Mouse (Mus musculus) adrenal gland, postnatal 14 days (tissue): ENCODE measurements around the gene Commd9. TPM values are rescaled to one million over a fixed set of nuclear protein-coding genes. Genes with fewer than 3 reads are reported as not detected.
A peak's percentile ranks its signal among the peaks of the same experiment; 100 is the strongest.

Experiments used
- DNase-seq: peaks from one replicate; pipeline ENCODE4 v3.0.0; 2021; ENCODE audit warnings: mixed read lengths
- long read RNA-seq, 2 experiments: library from polyadenylated mRNA; stranded (forward); transcript quantifications; one replicate each; pipeline ENCODE4 v2.0.0; 2021
- total RNA-seq: library from RNA; stranded (reverse); gene quantifications from 2 replicates; pipeline ENCODE4 v1.2.3, GENCODE M21; 2021

The Commd9 gene
- total RNA-seq: 31.7 and 39.0 TPM in 2 replicates
- long read RNA-seq, experiment 1, transcript Commd9-201 (6 exons, 1,191 nt): major isoform, 54 of 68 reads
- long read RNA-seq, experiment 1, partial matches to known transcripts: 0 of 68 reads
- long read RNA-seq, experiment 1, other reads (novel, unspliced or antisense): 14 of 68 reads
- long read RNA-seq, experiment 2, transcript Commd9-201 (6 exons, 1,191 nt): major isoform, 36 of 47 reads
- long read RNA-seq, experiment 2, partial matches to known transcripts: 0 of 47 reads
- long read RNA-seq, experiment 2, other reads (novel, unspliced or antisense): 11 of 47 reads

DNA sequence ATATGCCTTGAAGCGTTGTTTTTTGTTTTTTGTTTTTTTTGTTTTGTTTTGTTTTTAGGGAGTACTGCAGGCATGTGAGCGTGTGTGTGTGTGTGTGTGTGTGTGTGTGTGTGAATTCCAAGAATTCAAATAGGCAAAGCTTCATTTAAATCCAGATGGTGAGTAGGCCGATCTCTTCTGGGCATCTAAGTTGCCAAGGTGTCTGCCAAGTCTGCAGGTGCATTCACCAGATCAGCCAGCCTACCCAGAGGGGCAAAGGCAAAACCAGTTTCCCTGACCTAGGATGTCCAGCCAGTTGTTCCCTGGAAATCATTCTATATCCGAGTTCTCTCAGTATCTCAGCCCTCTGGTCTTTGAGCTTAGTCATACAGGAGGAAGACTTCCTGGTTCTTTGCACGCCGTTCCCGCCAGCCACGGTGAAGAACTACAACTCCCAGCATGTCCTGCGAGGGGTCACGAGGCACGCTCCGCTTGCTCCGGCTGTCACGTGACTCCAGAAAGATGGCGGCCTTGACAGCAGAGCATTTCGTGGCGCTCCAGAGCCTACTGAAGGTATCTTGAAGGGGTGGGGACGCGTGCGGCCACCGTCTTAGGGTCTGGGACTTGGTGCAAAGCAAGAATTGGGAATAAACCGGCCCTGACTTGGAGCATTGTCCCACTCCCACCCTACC lies at the start of gene Commd9:
Gene Commd9, plus strand, starts transcription at position 480 of the 671 bp plus-strand sequence.
- peak; percentile 96 for DNase-seq

DNA sequence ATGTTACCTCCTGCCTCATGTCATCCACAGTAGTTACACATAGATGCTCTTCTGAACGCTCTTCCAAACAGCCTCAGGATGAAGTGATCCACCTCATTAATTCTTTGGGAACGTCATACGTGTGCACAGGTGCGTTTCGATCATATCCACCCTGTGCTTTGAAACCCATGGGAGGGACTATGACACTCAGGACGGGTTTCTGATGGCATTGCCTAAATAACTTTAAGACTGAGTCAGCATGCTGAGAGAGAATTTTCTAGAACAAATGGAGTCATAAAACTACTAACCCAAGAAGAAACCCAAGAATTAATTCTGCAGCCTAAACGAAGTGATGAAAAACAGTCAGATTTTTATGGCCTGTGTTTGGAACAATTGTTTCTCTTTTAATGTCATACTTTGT lies 43.3 kb upstream of the Commd9 start:
- no peak for DNase-seq

DNA sequence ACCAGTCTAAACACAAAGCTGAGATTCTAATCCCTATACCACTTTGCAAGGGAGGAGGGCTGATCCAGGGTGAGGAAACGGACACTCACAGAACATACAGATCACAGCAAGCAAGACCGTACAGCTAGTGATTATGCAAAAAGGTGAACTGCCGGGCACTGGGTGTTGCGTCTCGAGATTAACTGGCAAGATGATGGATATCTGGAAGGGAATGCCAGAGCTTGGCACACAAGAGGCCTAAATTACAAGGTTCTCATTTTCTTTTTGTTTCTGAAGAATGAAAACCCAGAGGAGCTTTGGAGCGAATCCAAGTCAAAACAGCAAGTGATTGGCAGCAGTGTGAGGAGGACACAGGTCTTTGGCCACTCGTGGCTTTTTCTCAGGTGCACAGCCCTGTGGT lies 31.3 kb upstream of the Commd9 start:
- DNase-seq: peak; percentile 34

DNA sequence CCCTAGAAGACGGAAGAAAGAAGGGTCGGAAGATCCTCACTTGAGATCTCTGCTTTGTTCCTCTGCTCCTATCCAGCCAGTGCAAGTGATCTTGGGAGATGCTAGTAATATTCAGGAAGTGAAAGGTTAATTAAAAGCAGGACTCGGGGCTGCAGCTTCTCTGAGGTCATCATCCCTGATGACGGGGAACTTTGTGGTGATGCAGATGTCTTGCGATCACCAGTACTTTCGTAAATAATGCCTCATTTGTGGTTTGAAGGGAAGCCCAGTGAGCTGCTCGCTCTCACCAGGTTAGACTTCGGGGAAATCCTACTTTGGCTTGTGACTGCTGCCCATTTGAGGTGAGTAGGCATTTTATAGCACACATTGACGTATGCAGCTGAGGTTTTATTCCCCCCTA lies 29.9 kb upstream of the Commd9 start:
- DNase-seq: no peak

DNA sequence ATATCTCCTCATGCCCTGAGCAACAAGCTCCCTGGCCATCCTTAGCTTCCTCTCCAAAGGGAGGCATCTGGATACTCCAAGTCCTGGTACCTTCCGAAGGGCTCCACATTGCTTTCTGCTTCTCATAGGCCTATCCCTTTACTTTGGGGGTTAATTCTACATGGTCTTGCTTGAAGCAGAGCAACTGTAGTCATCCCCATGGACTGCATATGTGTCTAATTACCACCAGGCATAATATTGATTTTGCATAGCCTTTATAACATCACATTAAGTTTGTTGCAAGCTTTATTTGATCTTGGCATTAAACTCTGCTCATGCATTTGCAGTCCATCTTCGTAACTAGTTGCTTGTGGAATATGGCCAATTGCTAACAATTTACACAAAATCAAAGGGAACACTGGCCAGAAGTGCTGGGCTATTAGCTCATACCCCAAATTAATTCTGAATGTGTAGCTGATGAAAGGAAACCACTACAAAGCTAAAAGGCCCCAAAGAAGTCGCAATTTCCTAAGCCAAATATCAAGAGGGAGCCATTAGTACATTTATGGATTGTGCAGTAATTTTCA lies 25.0 kb upstream of the Commd9 start:
- no peak for DNase-seq

DNA sequence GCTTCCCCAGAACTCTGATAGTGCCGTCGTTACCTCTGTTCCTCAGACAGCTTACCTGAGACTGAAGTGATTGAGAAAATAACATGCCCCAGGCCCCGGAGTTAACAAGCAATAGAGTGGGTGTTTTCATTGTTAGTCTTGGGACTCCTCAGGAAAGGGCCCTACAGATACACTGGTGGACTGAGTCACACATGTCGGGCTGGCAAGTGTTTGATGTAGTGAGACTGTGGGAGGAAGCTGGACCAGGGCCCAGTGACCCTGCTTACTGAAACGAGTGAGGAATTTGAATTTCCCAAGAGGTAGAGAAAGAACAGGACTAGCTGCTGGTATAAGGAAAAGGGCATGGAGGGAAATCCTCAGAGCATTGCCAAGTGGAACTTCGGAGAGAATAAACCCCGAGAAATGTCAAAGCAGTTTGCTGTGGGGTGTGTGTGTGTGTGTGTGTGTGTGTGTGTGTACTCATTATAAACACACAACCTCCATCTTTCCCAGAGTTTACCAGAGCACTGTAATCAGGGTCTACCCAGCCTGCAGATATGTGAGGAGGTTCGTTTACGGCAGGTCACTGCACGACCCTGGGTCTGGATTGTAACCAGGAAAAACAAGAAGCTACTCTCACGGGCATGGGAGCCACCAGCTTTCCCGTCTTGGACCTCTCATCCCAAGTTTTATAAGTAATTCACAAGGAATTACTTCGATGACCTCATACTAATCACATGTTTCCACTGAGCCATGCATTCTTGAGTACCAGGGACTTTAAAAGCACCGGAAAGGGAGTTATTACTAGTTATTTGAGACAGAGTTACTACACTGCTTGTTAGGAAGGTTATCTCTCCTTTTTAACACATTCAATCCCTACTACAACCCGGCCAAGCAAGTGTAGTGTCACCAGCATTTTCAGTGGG lies 23.6 kb upstream of the Commd9 start:
- peak; percentile 84 for DNase-seq

DNA sequence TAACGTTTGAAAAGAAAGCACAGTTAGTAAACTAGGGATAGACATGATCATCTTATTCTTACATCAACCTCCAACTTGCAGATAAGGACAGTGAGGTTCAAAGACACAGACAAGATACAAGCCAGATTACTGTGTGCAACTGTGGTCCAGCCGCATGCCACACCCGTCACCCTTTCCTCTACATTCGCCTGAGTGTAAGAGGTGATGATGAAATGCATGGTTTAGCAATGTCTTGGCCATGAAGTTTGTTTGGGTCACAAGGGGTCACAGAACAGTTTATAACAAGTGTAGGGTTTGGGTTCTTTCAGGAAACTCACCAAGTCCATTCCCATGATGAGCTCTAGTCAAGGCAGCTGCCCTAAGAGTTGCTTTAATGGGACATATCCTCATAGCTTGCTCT lies 17.4 kb upstream of the Commd9 start:
- peak; percentile 32 for DNase-seq

DNA sequence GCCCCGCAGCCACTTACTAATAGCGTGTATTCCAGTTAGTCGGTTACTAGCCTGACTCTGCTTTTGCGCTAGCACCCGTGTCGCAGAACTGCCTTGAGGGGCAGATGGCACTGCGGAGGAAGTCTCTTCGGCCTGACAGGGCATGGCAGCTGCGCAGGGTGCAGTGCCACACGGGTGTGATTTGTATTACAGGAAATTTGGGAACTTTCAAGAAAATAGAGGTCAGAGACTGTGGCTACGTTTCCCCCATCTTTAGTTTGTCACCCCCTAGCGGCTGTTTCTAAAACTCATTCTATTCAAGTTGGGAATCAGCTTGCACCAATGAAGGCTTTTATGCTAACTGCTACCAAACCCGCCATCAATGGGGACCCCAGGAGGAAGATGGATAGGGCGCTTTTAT lies 14.9 kb upstream of the Commd9 start:
- DNase-seq: peak; percentile 72

DNA sequence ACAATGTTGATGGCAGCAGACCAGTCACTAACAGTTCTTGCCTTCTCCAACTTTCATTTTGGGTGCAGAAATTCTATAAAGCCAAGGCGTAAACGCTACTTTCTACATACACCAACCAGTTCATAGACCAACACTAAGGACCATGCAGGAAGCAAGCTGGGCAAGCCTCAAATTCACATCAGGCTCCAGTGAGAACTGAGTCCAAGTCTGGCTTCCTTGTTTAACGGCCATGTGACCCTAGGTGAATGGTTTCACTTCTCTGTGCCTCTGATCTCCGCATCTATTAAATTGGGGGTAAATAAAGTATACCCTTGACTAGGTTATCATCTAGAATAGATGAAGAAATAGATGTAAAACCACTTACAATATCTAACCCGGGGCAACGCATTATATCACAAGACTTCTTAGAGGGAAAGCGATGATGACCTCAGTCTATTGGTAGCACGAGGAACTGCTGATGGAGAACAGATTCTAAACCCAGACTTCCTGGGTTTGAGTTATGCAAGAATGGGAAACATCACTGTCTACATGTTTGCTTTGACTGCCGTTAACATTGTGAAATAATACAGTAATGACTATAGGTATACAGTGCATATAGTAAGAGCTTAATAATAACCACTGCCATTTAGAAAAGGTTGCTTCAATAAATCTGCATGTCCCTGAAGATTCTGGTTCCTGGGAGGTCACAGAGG lies 4.4 kb upstream of the Commd9 start:
- no peak for DNase-seq

DNA sequence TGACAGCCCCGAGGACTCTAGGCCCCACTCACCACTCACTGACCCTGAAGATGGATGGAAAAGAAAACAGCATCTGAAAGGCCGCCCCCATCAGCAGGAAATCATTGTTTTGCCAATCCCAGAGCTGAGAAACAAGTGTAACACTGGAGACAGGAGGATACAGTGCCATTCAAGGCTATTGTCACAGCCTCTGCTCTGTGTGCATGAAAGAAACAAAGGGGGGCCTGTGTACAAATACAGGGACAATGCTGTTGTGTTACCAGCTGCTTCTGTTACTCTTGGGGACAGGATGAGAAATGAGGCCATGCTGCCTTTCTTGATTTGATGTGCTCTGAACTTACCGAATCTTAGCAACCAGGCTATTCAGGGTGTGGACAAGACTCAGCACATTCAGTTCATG lies 3.0 kb upstream of the Commd9 start, which contains the start of gene Prr5l:
Gene Prr5l, minus strand, starts transcription at position 30 of the 400 bp plus-strand sequence.
- DNase-seq: no peak

DNA sequence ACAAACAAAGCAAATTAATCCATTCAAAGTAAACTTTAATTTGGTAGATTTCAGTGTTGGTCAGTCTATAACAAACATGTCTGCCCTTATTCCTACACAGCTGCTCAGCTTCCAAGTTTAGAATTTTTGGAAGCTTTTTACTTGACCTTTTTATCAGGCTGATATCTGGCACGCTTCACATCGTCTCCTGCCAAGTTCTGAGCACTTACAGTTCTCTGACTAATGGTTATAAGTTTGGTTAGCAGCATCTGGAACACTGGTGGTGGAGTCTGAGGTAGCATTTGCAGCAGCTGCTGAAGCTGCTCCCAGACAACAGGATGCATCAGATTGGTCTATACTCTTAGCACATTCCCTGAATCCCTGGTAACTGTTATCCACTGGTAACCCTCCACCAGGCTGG lies 1.8 kb upstream of the Commd9 start:
- peak; percentile 72 for DNase-seq

DNA sequence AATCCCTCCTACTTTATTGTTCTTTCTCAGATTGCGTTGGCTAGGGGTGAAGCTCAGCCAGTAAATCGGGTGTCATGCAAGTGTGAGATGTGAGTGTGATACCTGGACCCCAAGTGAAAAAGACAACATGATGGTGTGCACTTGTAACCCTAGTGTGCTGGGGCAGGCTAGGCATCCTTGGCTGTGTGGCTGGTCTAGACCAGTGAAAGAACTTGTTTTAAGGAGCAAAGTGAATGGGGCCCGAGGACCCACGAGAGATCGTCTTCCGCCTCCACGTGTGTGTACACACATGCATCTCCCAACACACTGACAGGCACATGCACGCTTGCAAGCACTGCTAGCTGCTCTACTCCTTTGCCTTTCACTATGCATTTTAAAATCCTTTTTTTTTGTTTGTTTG lies 2.8 kb downstream of the Commd9 start:
- DNase-seq: no peak

DNA sequence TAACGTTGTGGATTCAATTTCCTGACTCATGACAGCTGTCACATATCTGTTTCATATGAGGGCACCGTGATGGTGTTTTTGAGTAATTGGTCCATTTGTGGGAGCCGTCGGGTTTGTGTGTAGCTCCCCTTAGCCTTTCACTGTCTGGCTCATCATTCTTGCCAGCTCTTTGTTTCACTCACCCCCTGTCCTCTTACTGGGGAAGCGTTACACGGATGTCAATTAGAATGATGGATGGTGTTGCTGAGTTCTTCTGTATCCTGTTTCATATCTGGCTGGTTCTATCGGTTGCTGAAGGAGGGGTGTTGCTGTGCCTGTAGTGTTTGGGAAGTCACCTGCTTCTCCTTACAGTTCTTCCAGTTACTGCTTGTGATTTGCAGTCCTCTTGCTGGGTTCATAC lies 5.1 kb downstream of the Commd9 start:
- DNase-seq: no peak

DNA sequence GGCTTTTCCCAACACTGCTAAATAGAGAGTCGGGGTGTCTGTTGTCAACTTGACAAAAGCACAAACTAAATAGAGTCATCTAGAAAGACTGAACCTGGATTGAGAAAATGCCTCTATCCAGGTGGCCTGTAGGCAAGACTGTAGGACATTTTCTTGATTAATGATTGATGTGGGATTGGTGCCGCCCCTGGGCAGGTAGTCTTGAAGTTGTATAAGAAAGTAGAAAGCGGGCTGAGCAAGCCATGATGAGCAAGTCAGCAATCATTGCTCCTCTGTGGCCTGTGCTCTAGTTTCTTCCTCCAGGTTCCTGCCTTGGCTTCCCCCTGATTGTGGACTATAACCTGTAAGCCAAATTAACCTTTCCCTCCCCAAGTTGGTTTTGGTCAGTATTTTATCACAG lies 8.1 kb downstream of the Commd9 start:
- no peak for DNase-seq

DNA sequence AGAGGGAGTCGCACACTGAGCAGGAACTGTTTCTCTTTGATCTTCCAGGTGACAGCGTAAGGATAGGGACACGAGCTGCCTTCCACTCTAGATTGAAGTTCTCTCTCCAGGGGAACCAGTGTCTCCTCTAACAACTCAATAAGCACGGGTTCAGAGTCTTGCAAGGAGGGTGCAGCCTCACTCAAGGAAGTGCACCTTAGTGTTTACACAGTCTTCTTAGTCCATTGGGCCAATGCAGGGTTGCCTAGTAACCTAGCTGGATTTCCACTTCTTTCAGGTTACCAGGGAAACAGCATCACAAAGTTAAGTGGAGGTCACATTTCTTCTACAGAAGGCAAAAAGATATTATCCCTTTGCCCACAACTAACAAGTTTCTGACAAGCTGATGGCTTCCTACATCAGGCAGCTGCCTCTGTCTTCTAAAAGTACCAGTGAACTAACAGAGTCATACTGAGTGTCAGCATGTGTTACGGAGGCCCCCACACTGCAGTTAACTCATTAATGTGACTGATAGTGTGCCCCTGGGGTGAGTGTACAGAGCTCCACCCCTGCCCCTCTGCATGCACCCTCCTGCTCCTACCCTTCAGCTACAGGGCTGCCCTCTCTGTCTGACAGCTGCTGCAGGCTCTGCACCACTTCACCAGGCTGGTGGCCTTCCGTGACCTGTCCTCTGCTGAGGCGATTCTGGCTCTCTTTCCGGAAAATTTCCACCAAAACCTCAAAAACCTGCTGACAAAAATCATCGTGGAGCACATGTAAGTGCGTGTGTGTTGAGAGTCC lies 10.6 kb downstream of the Commd9 start:
- no peak for DNase-seq

DNA sequence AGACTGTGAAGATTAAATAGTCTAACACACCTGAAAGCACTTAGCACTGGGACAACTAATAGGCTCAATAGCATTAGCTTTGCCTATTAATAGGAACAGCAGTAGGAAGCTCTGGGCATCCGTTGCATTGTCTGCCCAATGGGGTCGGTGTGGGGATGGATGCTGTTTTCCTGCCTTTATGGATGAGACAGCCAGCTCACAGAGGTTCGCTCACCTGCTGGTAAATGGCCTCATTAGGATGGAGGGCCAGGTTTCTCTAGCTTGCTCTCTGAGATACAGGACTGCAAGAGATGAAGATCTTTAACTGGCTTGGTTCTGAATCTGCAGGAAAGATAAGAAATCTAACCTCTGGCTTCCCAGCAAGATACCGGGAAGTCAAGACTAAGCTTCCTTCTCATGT lies 16.1 kb downstream of the Commd9 start:
- no peak for DNase-seq

DNA sequence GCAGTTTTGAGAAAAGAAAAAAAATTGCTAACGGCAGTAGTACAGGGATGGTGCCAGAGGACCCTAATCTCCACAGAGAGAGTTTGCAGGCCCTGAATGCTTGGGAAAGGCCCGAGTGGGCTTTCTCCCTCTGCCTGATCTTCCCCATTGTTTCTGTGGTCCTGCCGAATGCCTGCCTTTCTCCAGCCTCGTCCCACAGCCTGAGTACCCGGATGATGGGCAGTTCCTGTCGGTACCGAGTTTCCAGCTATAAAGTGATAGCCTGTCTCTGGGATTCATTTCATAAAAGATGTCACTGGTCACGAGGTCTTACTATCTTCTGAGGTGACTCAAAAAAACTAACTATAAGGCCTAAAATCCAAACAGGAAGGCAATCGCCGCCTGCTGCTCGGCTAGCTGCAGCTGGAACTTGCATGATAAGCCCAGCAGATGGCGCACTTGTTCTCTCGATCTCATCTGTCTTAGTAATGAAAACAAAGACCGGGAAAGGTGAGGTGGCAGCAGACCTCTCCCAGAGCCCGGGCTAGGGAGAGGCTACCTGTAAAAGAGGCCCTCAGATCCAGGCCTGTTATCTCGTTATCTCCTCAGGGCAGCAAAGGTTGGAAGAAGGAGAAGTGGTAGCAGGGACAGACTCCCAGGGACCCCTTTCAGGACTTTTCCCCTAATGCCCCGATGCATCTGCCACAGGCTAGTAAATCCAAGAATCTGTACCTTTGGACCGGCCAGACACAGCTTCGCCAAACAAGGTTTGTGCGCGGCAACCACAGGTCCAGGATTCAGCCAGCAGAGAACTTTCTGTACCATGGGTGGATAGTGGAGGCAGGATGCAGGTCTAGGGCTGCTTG lies 19.7 kb downstream of the Commd9 start:
- DNase-seq: peak; percentile 84

DNA sequence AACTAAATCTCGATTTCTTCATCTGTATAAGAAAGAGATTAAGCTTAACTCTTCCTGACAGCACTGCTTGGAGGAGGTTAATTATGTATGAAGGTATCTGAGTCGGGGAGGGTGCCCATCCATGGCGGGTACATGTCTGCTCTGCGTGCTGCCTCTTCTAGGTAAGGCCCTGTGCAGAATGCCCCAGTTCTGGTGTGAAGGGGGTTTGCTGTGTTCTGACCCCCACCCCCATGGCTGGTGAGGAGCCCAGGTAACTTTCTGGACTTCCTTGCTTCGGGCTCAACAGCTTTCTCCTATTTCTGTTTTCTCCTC lies 20.3 kb downstream of the Commd9 start:
- DNase-seq: no peak

DNA sequence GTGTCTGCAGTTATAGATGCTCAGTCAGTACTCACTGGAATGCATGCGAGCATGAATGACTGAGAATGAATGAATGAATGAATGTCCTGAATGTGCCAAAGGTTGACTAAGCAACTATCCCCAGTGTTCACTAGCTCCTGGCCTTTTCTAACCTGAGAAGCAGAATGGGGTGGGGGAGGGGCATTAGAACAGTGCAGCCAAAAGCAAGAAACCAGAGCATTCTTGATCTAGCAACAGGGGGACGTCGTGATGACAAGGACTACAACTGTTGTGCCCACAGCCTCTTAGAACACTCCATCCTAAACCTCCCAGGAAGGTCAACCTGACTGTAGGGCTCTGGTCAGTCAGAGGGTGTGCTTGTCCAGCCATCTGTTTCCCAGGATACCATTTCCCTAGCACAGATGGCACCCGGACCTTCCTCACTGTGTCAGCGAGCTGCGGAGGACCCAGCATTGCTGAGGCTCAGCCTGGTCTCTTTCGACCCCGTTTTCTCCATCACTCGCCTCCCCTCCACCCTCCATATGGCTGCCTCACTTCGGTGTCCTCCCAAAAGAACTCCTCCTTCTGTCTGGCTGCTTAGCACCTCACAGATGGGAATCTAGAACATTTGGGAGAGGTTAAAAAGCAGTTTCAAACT lies 21.5 kb downstream of the Commd9 start:
- DNase-seq: no peak

DNA sequence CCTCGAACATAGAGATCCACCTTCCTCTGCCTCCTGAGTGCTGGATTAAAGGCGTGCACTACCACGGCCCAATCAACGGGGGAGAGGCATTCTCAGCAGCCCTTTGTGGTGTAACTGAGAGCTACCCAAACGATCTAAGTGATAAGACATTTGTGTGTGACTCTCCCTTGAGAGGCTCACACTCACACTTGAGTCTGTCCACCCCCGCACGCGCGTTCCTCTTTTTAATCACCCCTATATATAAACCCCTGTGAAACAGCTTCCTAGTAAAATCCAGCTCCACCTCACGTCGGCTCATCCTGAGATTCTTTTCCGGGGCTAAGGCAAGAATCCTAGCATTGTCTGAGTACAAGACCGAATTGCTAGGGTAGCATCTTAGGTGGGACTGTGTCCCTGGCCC lies 22.7 kb downstream of the Commd9 start:
- no peak for DNase-seq
